Mouse (Mus musculus) gastrocnemius, postnatal 36 days (tissue): ENCODE data around the gene Gm1113. TPM values are rescaled to one million over a fixed set of nuclear protein-coding genes. Genes with fewer than 3 reads are reported as not detected.

Source experiments
- DNase-seq, 2 experiments: peaks; one replicate each; pipeline ENCODE4 v3.0.0; 2022
- intact Hi-C: fragments of 180-260 bp; cut with DNase I; formaldehyde crosslinking; loops from one replicate; pipeline ENCODE4 v1.15.1; 2025
- total RNA-seq, 2 experiments: library from RNA; stranded (reverse); gene quantifications; 2 replicates each; pipeline ENCODE4 v1.2.3; 2021

Gm1113 gene
- total RNA-seq, 2 experiments from 2014 or later = not detected

GRCm38 (mm10) chr9:35482014-35482898, 35.8 kb downstream of the Gm1113 start:
- intact Hi-C loops = no loop called here
- DNase-seq = no peak

GRCm38 (mm10) chr9:35479456-35479855, 38.6 kb downstream of the Gm1113 start:
- intact Hi-C loops = no loop called here
- DNase-seq = no peak

- intact Hi-C loops = no loop called here
- no peak for DNase-seq
Observed at GRCm38 (mm10) chr9:35475394-35475793, 42.7 kb downstream of the Gm1113 start.

- intact Hi-C loops = no loop called here
- DNase-seq = no peak
Observed at GRCm38 (mm10) chr9:35474104-35474724, 43.9 kb downstream of the Gm1113 start.

GRCm38 (mm10) chr9:35468913-35469312, 49.2 kb downstream of the Gm1113 start:
- intact Hi-C loops = no loop called here
- DNase-seq = no peak

GRCm38 (mm10) chr9:35467264-35467817, 50.7 kb downstream of the Gm1113 start:
- DNase-seq = no peak
- intact Hi-C loops = no loop called here

- intact Hi-C loops = no loop called here
- no peak for DNase-seq
Observed at GRCm38 (mm10) chr9:35459594-35459993, 58.5 kb downstream of the Gm1113 start.

Other genes starting within 250 kb of the Gm1113 start
- 10 to 100 TPM; 12.8 to 14.0 TPM for gene Cdon, start 97.1 kb downstream of the Gm1113 start, total RNA-seq
- gene Ddx25, start 40.3 kb upstream of the Gm1113 start, total RNA-seq = not detected
- gene Pus3, start 40.3 kb upstream of the Gm1113 start, total RNA-seq = 1 to 10 TPM; 6.8 to 8.5 TPM
- not detected for gene Pate2, start 52.0 kb upstream of the Gm1113 start, total RNA-seq
- gene Hyls1, start 52.1 kb upstream of the Gm1113 start, total RNA-seq = under 1 TPM; 0.94 to 0.99 TPM
- gene Pate4, start 93.7 kb upstream of the Gm1113 start, total RNA-seq = not detected
- not detected for gene Pate3, start 129.9 kb upstream of the Gm1113 start, total RNA-seq
- gene Pate1, start 169.1 kb upstream of the Gm1113 start, total RNA-seq = not detected
- gene Gm17677, start 222.8 kb upstream of the Gm1113 start, total RNA-seq = not detected